Mouse (Mus musculus) kidney, embryonic 16.5 days (tissue): ENCODE measurements around the gene 2010111I01Rik. TPM values are rescaled to one million over a fixed set of nuclear protein-coding genes. Genes with fewer than 3 reads are reported as not detected.
"Not testable (repeated sequence)": the region's sequence is repeated elsewhere in the genome, so short reads cannot be mapped to it uniquely, and the experiment has no call there.

Experiments
- ATAC-seq: fragments of 200-750 bp; cut with Nextera tagmentation; 2 replicates; pipeline ENCODE4 v1.8.0; 2017; ENCODE audit warnings: moderate TSS enrichment; ENCODE audit not compliant: low FRiP score, low TSS enrichment
- H3K27ac ChIP-seq: fragments of 300-500 bp; sonication (generic); 2 replicates; pipeline ENCODE4 v1.5.1; 2014; ENCODE audit warnings: low read length
- H3K27me3 ChIP-seq: fragments of 300-500 bp; sonication (generic); 2 replicates; pipeline ENCODE4 v1.6.1; 2014; ENCODE audit warnings: low read length, control low read depth, mixed read lengths; ENCODE audit not compliant: insufficient read depth
- H3K36me3 ChIP-seq: fragments of 300-500 bp; sonication (generic); 2 replicates; pipeline ENCODE4 v1.6.1; 2014; ENCODE audit warnings: low read length, control low read depth, mixed read lengths; ENCODE audit not compliant: insufficient read depth
- H3K4me1 ChIP-seq: fragments of 300-500 bp; sonication (generic); 2 replicates; pipeline ENCODE4 v1.6.1; 2014; ENCODE audit warnings: low read length, control low read depth, mixed read lengths; ENCODE audit not compliant: insufficient read depth
- H3K4me2 ChIP-seq: fragments of 300-500 bp; sonication (generic); replicated peaks from 2 replicates; pipeline ENCODE4 v1.6.1; 2014; ENCODE audit warnings: low read depth, low read length
- H3K4me3 ChIP-seq: fragments of 300-500 bp; sonication (generic); 2 replicates; pipeline ENCODE4 v1.5.1; 2014; ENCODE audit warnings: mild to moderate bottlenecking, low read length
- H3K9ac ChIP-seq: fragments of 300-500 bp; sonication (generic); replicated peaks from 2 replicates; pipeline ENCODE4 v1.6.1; 2014; ENCODE audit warnings: low read length
- H3K9me3 ChIP-seq: fragments of 300-500 bp; sonication (generic); 2 replicates; pipeline ENCODE4 v1.6.1; 2016; ENCODE audit warnings: low read length, control low read depth
- WGBS: fragments of 180-500 bp; shearing (Covaris S2); extraction: QIAGEN DNeasy Blood & Tissue Kit; methylation state at CpG from one replicate; pipeline ENCODE4 v1.1.7; 2014; 5-methylcytosine and 5-hydroxymethylcytosine counted together
- polyA plus RNA-seq: library from polyadenylated mRNA; unstranded; fragments of >200 nt; fragmentation: Nextera tagmentation; extraction: Ambion mirVana; gene quantifications from 2 replicates; pipeline ENCODE4 v1.2.1, GENCODE M21; 2015

Gene 2010111I01Rik
- polyA plus RNA-seq, 1 experiment from 2014 or later, result 146 TPM

DNA sequence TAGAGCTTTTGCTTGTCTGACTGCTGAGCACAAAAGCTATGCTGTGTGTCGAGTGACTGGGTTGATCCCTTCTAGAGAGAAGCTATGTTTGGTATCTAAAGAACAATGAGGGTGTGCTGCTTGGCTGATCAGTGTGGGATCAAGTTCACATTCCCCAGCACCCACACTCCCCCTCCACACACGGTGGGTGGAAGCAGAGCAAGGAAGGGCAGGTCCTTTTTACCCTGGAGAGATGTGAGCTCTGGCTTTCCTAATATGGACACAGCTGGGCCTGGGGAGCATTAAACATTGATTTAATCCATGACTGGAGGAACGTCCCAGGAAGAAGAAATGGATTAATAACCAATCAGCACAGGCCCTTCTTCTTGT, 267.0 kb downstream of the 2010111I01Rik start:
- ATAC-seq, result peak; percentile 94
- Histone ChIP-seq H3K4me1 (peaks cover 33% of the 10 kb centered on the region), H3K27ac (peak overlapping the region; percentile 98), H3K9ac (peak overlapping the region; percentile 50; the same call in 1 of the 2 replicates), H3K4me3 (no peak overlapping the region), H3K9me3 (no peaks in the 10 kb centered on the region), H3K27me3 (no peaks in the 10 kb centered on the region), H3K4me2 (no peak overlapping the region), H3K36me3 (no peaks in the 10 kb centered on the region)
- 11% methylated on average over 3 of the region's 3 CpGs for WGBS

DNA sequence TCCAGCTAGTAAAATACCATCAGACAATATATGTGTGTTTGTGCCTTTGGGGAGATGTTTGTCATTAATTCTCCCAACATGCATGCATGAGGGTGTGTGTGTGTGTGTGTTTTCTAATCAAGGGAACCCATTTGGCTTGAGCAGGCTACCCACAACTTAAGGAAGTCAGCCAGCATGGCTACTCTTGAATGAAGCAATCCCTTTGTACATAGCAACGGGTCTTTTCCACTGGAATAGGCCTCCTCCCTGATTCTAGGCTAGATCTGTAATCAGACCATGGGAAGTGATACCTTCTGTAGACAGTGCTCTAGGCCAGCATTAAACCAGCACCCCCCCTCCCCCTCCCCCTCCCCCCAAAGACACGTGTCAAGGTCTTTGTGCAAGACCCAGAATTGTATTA, 267.9 kb downstream of the 2010111I01Rik start:
- ATAC-seq, result no peak
- H3K9me3 ChIP-seq, result no peaks in the 10 kb centered on the region
- no peaks in the 10 kb centered on the region for H3K36me3 ChIP-seq
- H3K4me2 ChIP-seq, result no peak overlapping the region
- H3K9ac ChIP-seq, result no peak overlapping the region
- no peak overlapping the region for H3K4me3 ChIP-seq
- H3K27ac ChIP-seq, result peak overlapping the region; percentile 98
- WGBS, result 60% methylated on average over 2 of the region's 2 CpGs
- H3K4me1 ChIP-seq, result peaks cover 33% of the 10 kb centered on the region
- H3K27me3 ChIP-seq, result no peaks in the 10 kb centered on the region

DNA sequence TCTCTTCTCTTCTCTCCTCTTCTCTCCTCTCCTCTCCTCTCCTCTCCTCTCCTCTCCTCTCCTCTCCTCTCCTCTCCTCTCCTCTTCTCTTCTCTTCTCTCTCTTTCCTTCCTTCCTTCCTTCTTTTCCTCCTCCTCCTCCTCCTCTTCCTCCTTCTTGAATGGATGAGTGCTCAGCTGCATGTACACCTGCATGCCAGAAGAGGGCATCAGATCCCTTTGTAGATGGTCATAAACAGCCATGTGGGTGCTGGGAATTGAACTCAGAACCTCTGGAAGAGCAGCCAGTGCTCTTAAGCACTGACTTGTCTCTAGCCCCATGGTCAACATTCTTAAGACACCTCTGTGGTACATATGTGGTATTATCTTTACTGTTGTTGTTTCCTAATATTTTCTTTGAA, 269.8 kb downstream of the 2010111I01Rik start:
- H3K9ac ChIP-seq, H3K9me3 ChIP-seq, H3K4me2 ChIP-seq, H3K4me3 ChIP-seq, H3K36me3 ChIP-seq, H3K27ac ChIP-seq, ATAC-seq, H3K27me3 ChIP-seq: not testable (repeated sequence)
- H3K4me1 ChIP-seq, result peaks cover 52% of the 10 kb centered on the region

DNA sequence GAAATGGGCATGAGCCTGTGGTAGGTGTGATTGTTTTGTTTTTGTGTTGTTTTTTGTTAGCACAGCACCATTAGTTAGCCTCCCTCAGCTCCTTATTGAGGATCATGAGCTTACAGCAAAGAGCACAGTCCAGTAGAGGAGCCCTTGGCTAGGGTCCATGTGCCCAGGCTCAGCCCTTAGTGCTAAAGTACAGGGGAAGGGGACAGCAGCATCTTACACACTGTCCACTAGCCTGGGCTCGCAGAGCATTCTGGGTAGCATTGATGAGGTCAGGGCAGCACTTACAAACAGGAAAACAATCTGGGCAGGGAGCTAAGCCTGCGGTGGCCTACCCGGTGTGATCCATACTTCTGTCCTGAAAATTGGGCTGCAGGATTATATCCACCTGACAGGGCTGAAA, 270.9 kb downstream of the 2010111I01Rik start:
- no peaks in the 10 kb centered on the region for H3K9me3 ChIP-seq
- peak overlapping the region; percentile 84 for H3K27ac ChIP-seq
- H3K4me1 ChIP-seq, result peaks cover 45% of the 10 kb centered on the region
- no peaks in the 10 kb centered on the region for H3K27me3 ChIP-seq
- H3K4me2 ChIP-seq, result no peak overlapping the region
- no peak overlapping the region for H3K9ac ChIP-seq
- no peak for ATAC-seq
- WGBS, result 82% methylated on average over 3 of the region's 3 CpGs
- no peaks in the 10 kb centered on the region for H3K36me3 ChIP-seq
- no peak overlapping the region for H3K4me3 ChIP-seq

DNA sequence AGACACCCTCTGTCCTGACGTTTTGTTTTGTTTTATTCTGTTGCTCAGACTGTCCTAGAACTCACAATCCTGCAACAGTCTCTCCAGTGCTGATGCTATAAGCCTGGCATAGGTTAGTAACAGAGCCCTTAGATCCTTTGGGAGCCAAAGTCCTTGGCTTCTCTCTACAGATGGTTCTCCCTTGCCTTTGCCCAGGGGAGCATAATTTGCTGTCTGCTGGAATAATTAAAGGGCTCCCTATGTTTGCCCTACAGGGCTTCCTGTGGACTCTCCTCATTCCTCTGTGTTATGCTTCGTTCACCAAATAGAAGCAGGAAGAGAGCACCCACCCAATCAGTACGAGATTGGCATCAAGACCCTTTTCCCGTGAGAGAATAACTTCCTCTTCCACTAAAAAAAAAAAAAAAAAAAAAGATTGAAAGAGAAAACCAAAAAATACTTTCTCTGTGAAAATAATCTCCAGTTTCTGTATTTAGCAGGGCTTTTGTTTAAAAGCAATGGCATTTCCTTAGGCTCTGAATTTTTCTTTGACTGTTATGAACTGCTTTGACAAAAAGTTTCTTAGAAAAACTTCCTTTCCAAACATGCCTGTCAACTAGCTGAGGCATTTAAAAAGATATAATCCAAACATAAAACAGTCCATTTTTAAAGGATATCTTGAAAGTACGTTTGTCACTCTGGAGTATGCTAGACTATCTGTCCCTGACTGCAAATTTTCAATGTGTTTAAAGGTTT, 271.6 kb downstream of the 2010111I01Rik start:
- no peak for ATAC-seq
- no peak overlapping the region for H3K4me2 ChIP-seq
- H3K27me3 ChIP-seq, result no peaks in the 10 kb centered on the region
- 26% methylated on average over 5 of the region's 5 CpGs for WGBS
- H3K4me1 ChIP-seq, result peaks cover 47% of the 10 kb centered on the region
- H3K27ac ChIP-seq, result peak overlapping the region; percentile 84
- H3K4me3 ChIP-seq, result no peak overlapping the region
- peak overlapping the region; percentile 24; the same call in 1 of the 2 replicates for H3K9ac ChIP-seq
- H3K36me3 ChIP-seq, result no peaks in the 10 kb centered on the region
- H3K9me3 ChIP-seq, result no peaks in the 10 kb centered on the region

DNA sequence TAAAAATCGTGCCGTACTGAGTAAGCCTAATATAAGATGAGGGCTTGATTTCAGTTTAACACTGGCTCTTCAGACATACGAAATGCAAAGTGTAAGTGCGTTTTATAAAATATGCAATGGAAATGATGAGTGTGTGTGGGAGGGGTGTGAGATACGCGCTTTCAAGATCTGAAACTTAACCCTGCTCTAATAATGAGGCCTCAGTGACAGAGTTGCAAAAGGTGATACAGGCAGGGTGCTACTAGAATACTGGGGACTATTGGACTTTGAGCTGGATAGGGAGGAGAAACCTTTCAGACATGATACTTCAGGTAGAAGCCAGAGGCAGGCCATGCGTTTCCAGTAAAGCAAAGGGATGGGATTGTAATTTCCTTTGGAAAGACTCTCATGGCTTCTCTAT, 273.4 kb downstream of the 2010111I01Rik start:
- 76% methylated on average over 7 of the region's 7 CpGs for whole genome bisulfite sequencing
- no peaks in the 10 kb centered on the region for H3K9me3 ChIP-seq
- no peaks in the 10 kb centered on the region for H3K27me3 ChIP-seq
- ATAC-seq, result no peak
- peaks cover 52% of the 10 kb centered on the region for H3K4me1 ChIP-seq
- no peak overlapping the region for H3K4me3 ChIP-seq
- H3K9ac ChIP-seq, result no peak overlapping the region
- no peak overlapping the region for H3K4me2 ChIP-seq
- no peaks in the 10 kb centered on the region for H3K36me3 ChIP-seq
- peak overlapping the region; percentile 54; the same call in 1 of the 2 replicates for H3K27ac ChIP-seq

DNA sequence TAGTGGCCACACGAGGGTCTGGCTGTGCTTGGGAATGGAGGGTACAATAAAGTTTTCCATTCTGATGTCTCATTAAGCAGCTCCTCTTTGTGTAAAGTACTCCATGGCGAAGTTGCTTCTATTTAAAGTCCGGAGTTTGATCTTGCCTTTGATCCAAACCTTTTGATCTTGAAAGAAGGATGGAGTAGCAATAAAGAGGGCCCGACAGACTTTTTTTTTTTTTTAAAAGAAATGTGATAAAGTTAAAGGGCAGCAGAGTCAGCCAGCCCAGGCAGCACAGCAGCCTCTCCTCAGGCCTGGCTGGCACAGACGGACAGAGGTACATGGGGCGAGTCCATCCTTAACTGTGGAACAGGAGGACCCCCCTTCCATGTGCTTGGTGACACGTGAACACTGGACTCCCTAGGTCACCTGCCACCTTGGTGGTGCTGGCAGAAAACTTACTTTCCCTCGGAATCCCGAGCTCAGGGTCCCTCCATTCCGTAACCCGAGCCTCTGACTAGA, 274.7 kb downstream of the 2010111I01Rik start:
- Histone ChIP-seq H3K27me3 (no peaks in the 10 kb centered on the region), H3K4me1 (peaks cover 61% of the 10 kb centered on the region), H3K27ac (peak overlapping the region; percentile 93), H3K9ac (peak overlapping the region; percentile 86), H3K36me3 (no peaks in the 10 kb centered on the region), H3K4me3 (peak overlapping the region; percentile 64), H3K4me2 (peak overlapping the region; percentile 71), H3K9me3 (no peaks in the 10 kb centered on the region)
- ATAC-seq, result peak; percentile 92
- WGBS, result 5% methylated on average over 11 of the region's 11 CpGs

DNA sequence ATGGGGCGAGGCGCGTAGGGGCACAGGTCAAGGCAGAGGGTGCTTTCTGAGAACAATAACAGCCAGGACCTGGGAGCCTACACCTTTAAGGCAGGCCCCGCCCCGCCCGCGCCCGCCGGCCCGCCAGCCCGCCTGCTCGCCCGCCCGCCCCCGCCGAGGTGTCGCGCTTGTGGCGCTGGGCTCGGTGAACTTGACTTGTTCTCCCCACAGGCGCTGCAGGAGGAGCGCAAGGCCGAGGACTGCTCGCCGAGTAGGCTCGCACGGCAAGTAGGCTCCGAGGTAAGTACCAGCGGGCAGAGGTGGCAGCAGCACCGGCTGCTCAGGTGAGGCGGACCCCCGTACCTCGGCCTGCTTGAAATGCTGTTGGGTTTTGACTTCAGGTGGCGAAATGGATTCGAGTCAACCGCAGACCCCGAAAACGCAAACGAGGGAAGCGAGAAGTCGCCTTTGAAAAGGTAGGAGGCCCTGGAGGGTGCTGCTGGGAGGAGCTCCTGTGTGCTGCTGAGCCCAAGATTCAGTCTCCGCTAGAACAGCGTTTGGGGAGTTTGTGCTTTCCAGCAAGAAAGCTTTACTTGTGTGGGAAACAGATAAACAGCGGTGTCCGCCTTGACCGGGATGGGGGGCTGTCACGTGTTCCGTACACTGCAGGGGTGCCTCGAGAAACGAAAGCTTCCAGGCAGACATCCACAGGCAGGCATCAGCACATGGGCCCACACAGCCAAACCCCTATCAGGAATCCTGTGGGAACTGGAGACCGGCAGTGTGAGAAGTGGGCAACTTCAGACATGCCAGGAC, 275.4 kb downstream of the 2010111I01Rik start:
- Histone ChIP-seq H3K27me3 (no peaks in the 10 kb centered on the region), H3K9ac (peak overlapping the region; percentile 86), H3K36me3 (no peaks in the 10 kb centered on the region), H3K4me1 (peaks cover 67% of the 10 kb centered on the region), H3K4me3 (peak overlapping the region; percentile 64), H3K27ac (peak overlapping the region; percentile 93), H3K4me2 (peak overlapping the region; percentile 71), H3K9me3 (no peaks in the 10 kb centered on the region)
- peak; percentile 89 for ATAC-seq
- WGBS, result under 1% methylated on average over 51 of the region's 51 CpGs

DNA sequence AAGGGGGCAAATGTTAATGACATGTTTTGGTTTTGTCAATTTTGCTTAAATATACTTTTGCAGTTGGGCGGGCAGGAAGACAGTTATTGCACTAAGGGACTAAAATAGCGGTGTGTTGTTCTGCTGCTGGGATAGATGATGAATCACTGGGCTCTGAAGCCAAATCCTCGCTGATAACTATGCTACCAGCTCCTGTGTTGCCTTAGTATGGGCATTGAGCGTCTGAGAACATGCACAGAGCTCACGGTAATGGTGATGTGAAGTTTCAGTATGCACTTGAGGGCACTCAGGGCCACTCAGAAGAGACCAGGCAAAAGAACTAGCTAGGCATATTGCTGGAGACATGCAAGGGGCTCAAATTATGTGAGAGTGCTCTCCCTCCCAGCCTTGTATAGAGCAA, 276.1 kb downstream of the 2010111I01Rik start:
- peak overlapping the region; percentile 93 for H3K27ac ChIP-seq
- ATAC-seq, result no peak
- H3K9me3 ChIP-seq, result no peaks in the 10 kb centered on the region
- 5% methylated on average over 5 of the region's 5 CpGs for WGBS
- H3K36me3 ChIP-seq, result no peaks in the 10 kb centered on the region
- peak overlapping the region; percentile 64 for H3K4me3 ChIP-seq
- peak overlapping the region; percentile 71 for H3K4me2 ChIP-seq
- H3K4me1 ChIP-seq, result peaks cover 70% of the 10 kb centered on the region
- H3K9ac ChIP-seq, result peak overlapping the region; percentile 86
- H3K27me3 ChIP-seq, result no peaks in the 10 kb centered on the region

DNA sequence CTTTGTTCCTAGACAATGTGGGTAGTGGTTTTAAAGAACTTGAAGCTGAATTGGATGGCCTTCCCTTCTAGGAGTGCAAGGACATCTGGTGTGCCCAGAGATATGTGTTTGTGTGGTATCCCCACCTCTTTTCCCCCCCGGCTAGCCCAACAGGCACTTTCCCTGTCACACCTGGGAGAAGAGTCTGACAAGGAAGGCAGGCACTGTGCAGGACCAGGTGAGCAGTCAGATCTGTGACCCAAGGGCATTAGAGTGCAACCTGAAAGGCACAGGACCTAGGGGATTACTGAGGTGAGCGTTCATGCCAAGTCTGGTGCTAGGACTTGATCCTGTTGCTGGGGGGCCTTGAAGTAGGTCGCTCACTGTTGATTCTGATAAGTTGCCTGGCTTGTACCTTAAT, 277.0 kb downstream of the 2010111I01Rik start:
- 41% methylated on average over 3 of the region's 3 CpGs for WGBS
- no peak for ATAC-seq
- peak overlapping the region; percentile 63 for H3K27ac ChIP-seq
- H3K36me3 ChIP-seq, result no peaks in the 10 kb centered on the region
- no peaks in the 10 kb centered on the region for H3K27me3 ChIP-seq
- H3K4me1 ChIP-seq, result peaks cover 73% of the 10 kb centered on the region
- peak overlapping the region; percentile 56 for H3K9ac ChIP-seq
- no peaks in the 10 kb centered on the region for H3K9me3 ChIP-seq
- peak overlapping the region; percentile 64 for H3K4me3 ChIP-seq
- H3K4me2 ChIP-seq, result peak overlapping the region; percentile 71
